Mouse (Mus musculus) lung, embryonic 16.5 days (tissue): ENCODE measurements around the gene Smc1a. TPM values are rescaled to one million over a fixed set of nuclear protein-coding genes. Genes with fewer than 3 reads are reported as not detected.
"Not testable (repeated sequence)": the region's sequence is repeated elsewhere in the genome, so short reads cannot be mapped to it uniquely, and the experiment has no call there.

ENCODE experiments used
- ATAC-seq: fragments of 200-750 bp; cut with Nextera tagmentation; 2 replicates; pipeline ENCODE4 v1.8.0; 2017; ENCODE audit warnings: low read depth, mild to moderate bottlenecking, moderate library complexity
- H3K27ac ChIP-seq: fragments of 300-500 bp; sonication (generic); 2 replicates; pipeline ENCODE4 v1.5.1; 2014; ENCODE audit warnings: mild to moderate bottlenecking, control low read depth, low read length
- H3K27me3 ChIP-seq: fragments of 300-500 bp; sonication (generic); 2 replicates; pipeline ENCODE4 v1.6.1; 2014; ENCODE audit warnings: low read depth, low read length, mixed read lengths; ENCODE audit not compliant: control insufficient read depth, insufficient read depth
- H3K36me3 ChIP-seq: fragments of 300-500 bp; sonication (generic); 2 replicates; pipeline ENCODE4 v1.6.1; 2014; ENCODE audit warnings: low read length; ENCODE audit not compliant: control insufficient read depth, insufficient read depth
- H3K4me1 ChIP-seq: fragments of 300-500 bp; sonication (generic); replicated peaks from 2 replicates; pipeline ENCODE4 v1.6.1; 2014; ENCODE audit warnings: low read length, mixed read lengths; ENCODE audit not compliant: control insufficient read depth, insufficient read depth
- H3K4me2 ChIP-seq: fragments of 300-500 bp; sonication (generic); 2 replicates; pipeline ENCODE4 v1.6.1; 2014; ENCODE audit warnings: low read depth, low read length, control low read depth
- H3K4me3 ChIP-seq: fragments of 300-500 bp; sonication (generic); 2 replicates; pipeline ENCODE4 v1.5.1; 2014; ENCODE audit warnings: mild to moderate bottlenecking, low read length, control low read depth
- H3K9ac ChIP-seq: fragments of 300-500 bp; sonication (generic); 2 replicates; pipeline ENCODE4 v1.6.1; 2014; ENCODE audit warnings: low read length, control low read depth
- H3K9me3 ChIP-seq: fragments of 300-500 bp; sonication (generic); 2 replicates; pipeline ENCODE4 v1.6.1; 2016; ENCODE audit warnings: low read length; ENCODE audit not compliant: control insufficient read depth
- WGBS: fragments of 180-500 bp; shearing (Covaris S2); extraction: QIAGEN DNeasy Blood & Tissue Kit; methylation state at CpG from one replicate; pipeline ENCODE4 v1.1.7; 2014; 5-methylcytosine and 5-hydroxymethylcytosine counted together
- polyA plus RNA-seq: library from polyadenylated mRNA; unstranded; fragments of >200 nt; fragmentation: Nextera tagmentation; extraction: Ambion mirVana; gene quantifications from 2 replicates; pipeline ENCODE4 v1.2.1, GENCODE M21; 2015

The Smc1a gene
- polyA plus RNA-seq, 1 experiment from 2014 or later = 119 TPM

DNA sequence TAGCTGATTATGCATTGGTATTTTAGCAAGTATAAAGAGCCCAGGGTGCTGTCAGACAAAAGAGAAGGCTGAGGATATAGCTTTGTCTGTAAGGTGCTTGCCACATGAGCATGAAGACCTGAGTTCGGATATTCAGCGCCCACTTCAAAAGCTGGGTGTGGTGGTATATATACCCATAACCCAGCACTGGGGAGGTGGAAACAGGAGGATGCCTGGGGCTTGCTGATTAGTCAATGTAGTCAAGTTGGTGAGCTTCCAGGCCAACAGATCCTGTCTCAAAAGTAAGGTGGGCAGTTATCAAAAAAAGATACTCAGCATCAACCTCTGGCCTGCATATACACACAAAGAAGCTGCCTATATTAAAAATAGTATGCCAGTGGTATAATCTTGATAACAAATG lies 3.1 kb downstream of the Smc1a start:
- no peak overlapping the region for H3K4me2 ChIP-seq
- H3K27me3 ChIP-seq = peaks cover 2% of the 10 kb centered on the region
- ATAC-seq = no peak
- H3K4me1 ChIP-seq = no peaks in the 10 kb centered on the region
- no peaks in the 10 kb centered on the region for H3K9me3 ChIP-seq
- WGBS = 72% methylated on average over 2 of the region's 2 CpGs
- no peak overlapping the region for H3K4me3 ChIP-seq
- no peak overlapping the region for H3K9ac ChIP-seq
- H3K36me3 ChIP-seq = no peaks in the 10 kb centered on the region
- no peak overlapping the region for H3K27ac ChIP-seq

GRCm38 (mm10) chrX:152039865-152040264 lies 23.6 kb downstream of the Smc1a start:
- no peak for ATAC-seq
- Histone ChIP-seq H3K27me3 (peaks cover 2% of the 10 kb centered on the region), H3K36me3 (peaks cover 2% of the 10 kb centered on the region), H3K9me3 (no peaks in the 10 kb centered on the region), H3K4me3 (no peak overlapping the region), H3K4me2 (no peak overlapping the region), H3K4me1 (no peaks in the 10 kb centered on the region), H3K9ac (no peak overlapping the region), H3K27ac (no peak overlapping the region)

- Histone ChIP-seq H3K27me3 (peaks cover 6% of the 10 kb centered on the region), H3K27ac (no peak overlapping the region), H3K36me3 (peaks cover 7% of the 10 kb centered on the region), H3K4me2 (no peak overlapping the region), H3K9ac (no peak overlapping the region), H3K4me1 (no peaks in the 10 kb centered on the region), H3K9me3 (no peaks in the 10 kb centered on the region), H3K4me3 (no peak overlapping the region)
- no peak for ATAC-seq
Measured at GRCm38 (mm10) chrX:152047230-152047629, 31.0 kb downstream of the Smc1a start.

- no peaks in the 10 kb centered on the region for H3K9me3 ChIP-seq
- H3K27ac ChIP-seq = no peak overlapping the region
- ATAC-seq = no peak
- H3K4me3 ChIP-seq = no peak overlapping the region
- H3K36me3 ChIP-seq = no peaks in the 10 kb centered on the region
- peaks cover 6% of the 10 kb centered on the region for H3K27me3 ChIP-seq
- no peak overlapping the region for H3K4me2 ChIP-seq
- H3K4me1 ChIP-seq = no peaks in the 10 kb centered on the region
- no peak overlapping the region for H3K9ac ChIP-seq
- 69% methylated on average over 3 of the region's 3 CpGs for WGBS
Measured at GRCm38 (mm10) chrX:152052546-152052945, 36.3 kb downstream of the Smc1a start.

GRCm38 (mm10) chrX:152054094-152054493 lies 37.9 kb downstream of the Smc1a start:
- Histone ChIP-seq H3K9ac (no peak overlapping the region), H3K27me3 (no peaks in the 10 kb centered on the region; the same call in none of the 2 replicates), H3K9me3 (no peaks in the 10 kb centered on the region), H3K27ac (no peak overlapping the region), H3K4me2 (no peak overlapping the region), H3K4me3 (no peak overlapping the region), H3K36me3 (peaks cover 2% of the 10 kb centered on the region), H3K4me1 (no peaks in the 10 kb centered on the region)
- WGBS = 85% methylated on average over 1 of the region's 1 CpGs
- no peak for ATAC-seq

- Histone ChIP-seq H3K9me3 (no peaks in the 10 kb centered on the region), H3K27me3 (peaks cover 17% of the 10 kb centered on the region), H3K4me2 (no peak overlapping the region), H3K27ac (no peak overlapping the region), H3K4me3 (no peak overlapping the region), H3K9ac (no peak overlapping the region), H3K4me1 (no peaks in the 10 kb centered on the region), H3K36me3 (peaks cover 3% of the 10 kb centered on the region; the same call in 1 of the 2 replicates)
- no peak for ATAC-seq
- WGBS = 74% methylated on average over 2 of the region's 2 CpGs
Measured at GRCm38 (mm10) chrX:152065674-152066073, 49.4 kb downstream of the Smc1a start.

GRCm38 (mm10) chrX:152067789-152068188 lies 51.6 kb downstream of the Smc1a start:
- H3K4me3 ChIP-seq = no peak overlapping the region
- H3K27ac ChIP-seq = no peak overlapping the region
- H3K4me1 ChIP-seq = no peaks in the 10 kb centered on the region
- H3K9me3 ChIP-seq = no peaks in the 10 kb centered on the region
- H3K27me3 ChIP-seq = peaks cover 8% of the 10 kb centered on the region; the same call in 1 of the 2 replicates
- WGBS = 53% methylated on average over 1 of the region's 1 CpGs
- H3K4me2 ChIP-seq = no peak overlapping the region
- ATAC-seq = no peak
- H3K9ac ChIP-seq = no peak overlapping the region
- 0 out of 2 replicates have a peak, but pooled peaks cover 3% of the 10 kb centered on the region for H3K36me3 ChIP-seq

DNA sequence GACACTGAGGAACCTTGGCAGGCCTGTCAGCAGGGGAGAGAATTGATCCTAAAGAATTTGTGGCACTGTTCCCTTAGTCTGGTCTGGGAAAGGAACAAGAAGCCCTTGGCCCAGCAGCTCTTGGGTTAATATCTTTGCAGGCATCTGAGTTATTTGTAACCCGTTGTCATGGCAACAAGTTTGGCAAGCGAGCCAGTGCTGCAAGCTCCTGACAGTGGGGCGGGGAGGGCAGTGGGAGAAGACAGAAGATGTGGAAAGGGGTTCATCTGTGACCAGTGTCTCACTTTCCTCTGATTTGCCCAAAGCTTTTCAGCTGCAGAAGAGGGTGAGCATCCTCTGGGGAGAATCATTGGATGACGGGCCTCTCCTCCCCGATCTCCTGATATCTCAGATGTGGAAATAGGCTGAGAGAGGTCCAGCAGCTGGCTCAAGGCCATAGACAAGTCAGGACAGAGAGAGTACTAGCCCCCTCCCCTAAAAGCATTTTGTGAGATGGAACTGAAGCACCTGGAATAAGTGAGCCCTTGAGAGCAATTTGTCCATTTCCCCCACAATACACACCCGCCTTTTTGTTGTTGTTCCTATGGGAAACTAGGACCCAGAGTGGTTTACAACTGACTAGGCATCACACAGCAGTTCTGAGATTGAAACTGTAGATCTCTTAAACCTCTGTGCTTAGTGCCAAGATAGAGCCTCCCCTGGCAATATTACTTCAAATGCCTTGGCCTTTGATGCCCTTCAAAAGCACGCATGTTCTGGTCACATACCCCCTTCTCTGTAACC lies 73.8 kb downstream of the Smc1a start:
- not testable (repeated sequence) for ATAC-seq, H3K36me3 ChIP-seq, H3K4me2 ChIP-seq, H3K4me3 ChIP-seq, H3K9ac ChIP-seq, H3K9me3 ChIP-seq, H3K27ac ChIP-seq, H3K4me1 ChIP-seq
- H3K27me3 ChIP-seq = peaks cover 11% of the 10 kb centered on the region
- WGBS = 17% methylated on average over 7 of the region's 7 CpGs

DNA sequence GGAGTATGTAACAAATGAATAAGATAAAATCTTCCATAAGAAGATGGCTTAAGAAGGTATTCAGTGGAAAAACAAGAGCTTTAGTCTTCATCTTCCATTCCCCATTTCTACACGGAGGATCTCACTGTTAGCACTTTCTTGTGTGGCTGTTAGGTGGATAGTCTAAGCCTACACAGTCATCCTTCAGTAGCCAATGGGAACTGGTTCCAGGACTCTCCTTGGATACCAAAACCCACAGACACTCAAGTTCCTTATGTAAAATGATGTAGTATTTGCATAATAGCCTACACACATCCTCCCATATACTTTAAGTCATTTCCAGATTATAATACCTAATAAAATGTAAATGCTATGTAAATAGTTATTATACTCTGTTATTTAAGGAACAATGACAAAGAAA lies 81.3 kb downstream of the Smc1a start:
- Histone ChIP-seq H3K9me3 (no peaks in the 10 kb centered on the region), H3K27ac (no peak overlapping the region), H3K4me1 (no peaks in the 10 kb centered on the region), H3K4me2 (no peak overlapping the region), H3K27me3 (peaks cover 16% of the 10 kb centered on the region), H3K9ac (no peak overlapping the region), H3K36me3 (no peaks in the 10 kb centered on the region), H3K4me3 (no peak overlapping the region)
- 38% methylated on average over 1 of the region's 1 CpGs for WGBS
- no peak for ATAC-seq
